Mouse (Mus musculus) embryonic facial prominence, embryonic 15.5 days (tissue): Measurements from ENCODE around the gene Gprc5c. TPM values are rescaled to one million over a fixed set of nuclear protein-coding genes. Genes with fewer than 3 reads are reported as not detected.
A peak's percentile ranks its signal among the peaks of the same experiment; 100 is the strongest.

Experiments used
- ATAC-seq: fragments of 200-750 bp; cut with Nextera tagmentation; 2 replicates; pipeline ENCODE4 v1.8.0; 2017; ENCODE audit warnings: low read depth, moderate TSS enrichment; ENCODE audit not compliant: insufficient number of reproducible peaks, low FRiP score, low TSS enrichment
- H3K27ac ChIP-seq: fragments of 300-500 bp; sonication (generic); replicated peaks from 2 replicates; pipeline ENCODE4 v1.5.1; 2015; ENCODE audit warnings: mild to moderate bottlenecking, inconsistent platforms
- H3K27me3 ChIP-seq: fragments of 300-500 bp; sonication (generic); 2 replicates; pipeline ENCODE4 v1.6.1; 2015; ENCODE audit warnings: inconsistent platforms
- H3K36me3 ChIP-seq: fragments of 300-500 bp; sonication (generic); 2 replicates; pipeline ENCODE4 v1.6.1; 2015; ENCODE audit warnings: mild to moderate bottlenecking, inconsistent platforms
- H3K4me1 ChIP-seq: fragments of 300-500 bp; sonication (generic); 2 replicates; pipeline ENCODE4 v1.6.1; 2015; ENCODE audit warnings: inconsistent platforms
- H3K4me2 ChIP-seq: fragments of 300-500 bp; sonication (generic); replicated peaks from 2 replicates; pipeline ENCODE4 v1.6.1; 2015; ENCODE audit warnings: mild to moderate bottlenecking, inconsistent platforms
- H3K4me3 ChIP-seq: fragments of 300-500 bp; sonication (generic); replicated peaks from 2 replicates; pipeline ENCODE4 v1.5.1; 2015; ENCODE audit warnings: mild to moderate bottlenecking, inconsistent platforms
- H3K9ac ChIP-seq: fragments of 300-500 bp; sonication (generic); 2 replicates; pipeline ENCODE4 v1.6.1; 2015; ENCODE audit warnings: inconsistent platforms
- H3K9me3 ChIP-seq: fragments of 300-500 bp; sonication (generic); replicated peaks from 2 replicates; pipeline ENCODE4 v1.6.1; 2016; ENCODE audit warnings: inconsistent platforms
- WGBS: fragments of 180-500 bp; shearing (Covaris S2); methylation state at CpG from one replicate; pipeline ENCODE4 v1.1.7; 2015; 5-methylcytosine and 5-hydroxymethylcytosine counted together
- polyA plus RNA-seq: library from polyadenylated mRNA; unstranded; fragments of >200 nt; fragmentation: Nextera tagmentation; extraction: Ambion mirVana; gene quantifications from 2 replicates; pipeline ENCODE4 v1.2.1, GENCODE M21; 2015

Gprc5c gene
- polyA plus RNA-seq: 40.4 and 45.4 TPM in 2 replicates

DNA sequence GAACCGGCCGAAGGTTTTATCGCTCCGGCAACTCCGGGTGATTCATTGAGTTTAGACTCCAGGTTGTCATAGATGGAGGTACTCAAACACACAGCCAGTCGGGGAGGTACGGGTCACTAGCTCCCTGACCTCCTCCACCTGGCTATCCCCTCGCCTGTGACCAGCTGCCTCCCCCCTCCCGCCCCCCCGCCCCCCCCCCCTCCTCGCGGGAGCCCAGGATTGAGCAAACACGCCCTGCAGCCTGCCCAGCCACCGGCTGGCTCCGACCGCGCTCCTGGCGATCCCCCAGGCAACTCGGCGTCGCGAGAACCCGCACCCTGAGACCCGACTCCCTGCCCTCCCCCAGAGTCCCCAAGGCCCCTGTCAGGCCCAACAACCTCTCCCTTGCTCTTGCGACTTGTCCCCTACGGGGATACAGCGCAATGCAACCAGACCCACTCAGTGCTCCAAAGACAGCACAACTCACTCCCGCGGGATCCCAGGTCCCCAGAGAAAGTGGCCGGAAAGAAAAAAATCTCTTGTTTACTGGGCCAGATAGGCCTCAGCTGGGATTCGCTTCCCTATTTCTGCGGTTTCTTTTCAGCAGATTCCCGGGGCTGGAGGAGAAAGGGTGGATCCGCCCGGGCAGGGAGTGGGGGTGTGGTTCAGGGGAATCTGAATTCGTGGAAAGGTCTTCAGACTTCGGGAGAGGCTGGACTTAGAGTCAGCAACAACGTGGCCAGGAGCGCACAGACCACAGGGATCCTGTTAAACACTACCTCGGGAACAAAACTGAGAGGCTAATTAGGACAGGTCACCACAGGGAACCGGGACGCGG lies at the start of gene Gprc5c:
Gene Gprc5c (plus strand): TSS at position 701 of the 817 bp plus-strand sequence.
- peak within 1 kb of the TSS; percentile 98 for H3K4me2 ChIP-seq
- ATAC-seq: peak; percentile 68
- no peaks in the 10 kb centered on the region for H3K9me3 ChIP-seq
- under 1% methylated on average over 37 of the region's 43 CpGs for WGBS
- peaks cover 27% of the 10 kb centered on the region for H3K4me1 ChIP-seq
- H3K36me3 ChIP-seq: no peaks in the 10 kb centered on the region
- no peaks in the 10 kb centered on the region for H3K27me3 ChIP-seq
- peak within 1 kb of the TSS; percentile 91 for H3K27ac ChIP-seq
- H3K9ac ChIP-seq: peak within 1 kb of the TSS; percentile 70
- H3K4me3 ChIP-seq: peak within 1 kb of the TSS; percentile 72

GRCm38 (mm10) chr11:114801906-114802305 lies 49.0 kb upstream of the Gprc5c start:
- Histone ChIP-seq H3K9me3 (no peaks in the 10 kb centered on the region), H3K4me2 (no peak overlapping the region), H3K27me3 (no peaks in the 10 kb centered on the region), H3K9ac (no peak overlapping the region), H3K36me3 (no peaks in the 10 kb centered on the region), H3K4me3 (no peak overlapping the region), H3K27ac (no peak overlapping the region), H3K4me1 (no peaks in the 10 kb centered on the region)
- ATAC-seq: no peak
- WGBS: 84% methylated on average over 1 of the region's 1 CpGs

- Histone ChIP-seq H3K4me1 (peaks cover 3% of the 10 kb centered on the region; the same call in 1 of the 2 replicates), H3K4me2 (no peak overlapping the region), H3K9me3 (no peaks in the 10 kb centered on the region), H3K4me3 (no peak overlapping the region), H3K27ac (no peak overlapping the region), H3K9ac (no peak overlapping the region), H3K36me3 (no peaks in the 10 kb centered on the region), H3K27me3 (no peaks in the 10 kb centered on the region)
- no peak for ATAC-seq
- 60% methylated on average over 15 of the region's 15 CpGs for WGBS
These were observed 48.2 kb upstream of the Gprc5c start for GRCm38 (mm10) chr11:114802540-114803267.

DNA sequence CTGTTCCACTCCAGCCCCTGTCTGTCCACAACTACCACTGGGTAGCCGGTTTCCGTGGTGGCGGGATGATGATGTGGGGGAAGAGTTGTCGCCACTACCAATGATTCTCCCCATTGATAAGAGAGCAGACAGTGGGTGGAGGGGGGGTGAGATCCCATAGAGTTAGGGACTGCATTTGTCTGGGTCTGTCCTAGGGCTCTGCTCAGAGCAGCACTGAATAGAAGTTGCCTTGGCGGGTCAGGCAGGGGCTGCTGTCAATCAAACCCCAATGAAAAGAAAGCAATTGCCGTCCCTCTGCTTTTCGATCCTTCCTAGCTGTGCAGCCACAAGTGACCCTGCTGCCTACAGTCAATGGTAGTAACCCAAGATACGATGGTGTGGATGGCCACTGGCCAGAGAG lies 47.0 kb upstream of the Gprc5c start:
- no peaks in the 10 kb centered on the region for H3K27me3 ChIP-seq
- no peak overlapping the region for H3K4me3 ChIP-seq
- no peaks in the 10 kb centered on the region for H3K36me3 ChIP-seq
- no peak overlapping the region for H3K4me2 ChIP-seq
- H3K9me3 ChIP-seq: no peaks in the 10 kb centered on the region
- ATAC-seq: no peak
- peaks cover 5% of the 10 kb centered on the region; the same call in 1 of the 2 replicates for H3K4me1 ChIP-seq
- no peak overlapping the region for H3K27ac ChIP-seq
- 39% methylated on average over 8 of the region's 8 CpGs for WGBS
- H3K9ac ChIP-seq: no peak overlapping the region

- no peak overlapping the region for H3K9ac ChIP-seq
- no peaks in the 10 kb centered on the region for H3K27me3 ChIP-seq
- peaks cover 8% of the 10 kb centered on the region; the same call in 1 of the 2 replicates for H3K4me1 ChIP-seq
- H3K4me3 ChIP-seq: no peak overlapping the region
- no peak overlapping the region for H3K4me2 ChIP-seq
- WGBS: 69% methylated on average over 2 of the region's 2 CpGs
- no peaks in the 10 kb centered on the region for H3K9me3 ChIP-seq
- no peak for ATAC-seq
- H3K27ac ChIP-seq: no peak overlapping the region
- H3K36me3 ChIP-seq: no peaks in the 10 kb centered on the region
These were observed 43.9 kb upstream of the Gprc5c start for GRCm38 (mm10) chr11:114807025-114807424.

DNA sequence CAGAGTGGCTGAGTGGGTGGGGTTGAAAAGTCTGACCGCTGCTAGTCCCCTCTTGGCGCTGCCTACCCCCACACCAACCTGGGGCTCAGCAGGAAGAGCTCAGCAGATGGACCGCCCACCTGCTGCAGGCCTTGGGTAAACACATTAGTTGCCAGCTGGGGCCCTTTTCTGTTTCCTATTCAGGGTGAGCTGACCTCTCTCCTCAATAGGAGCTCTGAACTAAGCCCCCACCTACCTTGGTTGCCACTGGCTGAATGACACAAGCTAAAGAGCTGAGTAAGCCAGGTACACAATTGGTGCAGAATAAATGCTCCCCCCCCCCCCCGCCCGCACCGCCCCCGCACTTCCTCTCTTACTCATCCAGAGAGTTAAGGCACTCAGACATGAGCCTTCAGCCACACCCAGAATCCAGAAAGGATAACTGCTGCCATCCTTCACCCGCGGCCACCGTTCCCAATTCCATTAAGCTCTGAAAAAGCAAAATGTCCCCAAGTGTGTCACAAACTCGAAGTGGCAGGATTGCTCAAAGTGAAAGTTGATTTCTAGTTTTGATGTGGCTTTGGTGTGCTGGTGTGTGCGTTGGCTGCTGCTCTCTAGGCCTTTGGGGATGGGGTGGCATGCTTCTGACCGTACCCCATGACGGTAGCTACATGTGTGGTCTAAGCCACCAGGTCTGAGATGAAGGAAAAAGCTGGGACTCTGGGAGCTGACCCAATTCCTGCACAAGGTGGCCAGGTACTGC lies 43.1 kb upstream of the Gprc5c start:
- Histone ChIP-seq H3K27ac (no peak overlapping the region), H3K9ac (no peak overlapping the region), H3K4me2 (no peak overlapping the region), H3K36me3 (no peaks in the 10 kb centered on the region), H3K4me3 (no peak overlapping the region), H3K27me3 (no peaks in the 10 kb centered on the region), H3K4me1 (peaks cover 10% of the 10 kb centered on the region; the same call in 1 of the 2 replicates), H3K9me3 (no peaks in the 10 kb centered on the region)
- no peak; the same call in 1 of the 2 replicates for ATAC-seq
- WGBS: 28% methylated on average over 14 of the region's 14 CpGs

DNA sequence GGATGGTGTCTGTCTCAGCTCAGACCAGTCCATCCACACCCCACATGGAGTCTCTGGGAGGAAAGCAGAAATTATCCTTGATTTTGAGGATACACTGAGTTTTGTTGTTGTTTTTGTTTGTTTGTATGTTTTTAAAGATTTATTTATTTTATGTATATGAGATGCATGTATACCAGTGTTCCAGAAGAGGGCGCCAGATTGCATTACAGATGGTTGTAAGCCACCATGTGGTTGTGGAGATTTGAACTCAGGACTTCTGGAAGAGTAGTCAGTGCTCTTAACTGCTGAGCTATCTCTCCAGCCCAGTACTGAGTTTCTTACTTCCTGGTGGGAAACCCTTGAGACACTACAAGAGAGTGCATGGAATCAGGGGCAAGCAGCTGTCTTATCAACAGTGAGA lies 41.6 kb upstream of the Gprc5c start:
- Histone ChIP-seq H3K9ac (no peak overlapping the region), H3K27ac (no peak overlapping the region), H3K9me3 (no peaks in the 10 kb centered on the region), H3K4me3 (no peak overlapping the region), H3K4me1 (peaks cover 12% of the 10 kb centered on the region; the same call in 1 of the 2 replicates), H3K36me3 (no peaks in the 10 kb centered on the region), H3K27me3 (no peaks in the 10 kb centered on the region), H3K4me2 (no peak overlapping the region)
- no peak for ATAC-seq
- 79% methylated on average over 1 of the region's 1 CpGs for WGBS

DNA sequence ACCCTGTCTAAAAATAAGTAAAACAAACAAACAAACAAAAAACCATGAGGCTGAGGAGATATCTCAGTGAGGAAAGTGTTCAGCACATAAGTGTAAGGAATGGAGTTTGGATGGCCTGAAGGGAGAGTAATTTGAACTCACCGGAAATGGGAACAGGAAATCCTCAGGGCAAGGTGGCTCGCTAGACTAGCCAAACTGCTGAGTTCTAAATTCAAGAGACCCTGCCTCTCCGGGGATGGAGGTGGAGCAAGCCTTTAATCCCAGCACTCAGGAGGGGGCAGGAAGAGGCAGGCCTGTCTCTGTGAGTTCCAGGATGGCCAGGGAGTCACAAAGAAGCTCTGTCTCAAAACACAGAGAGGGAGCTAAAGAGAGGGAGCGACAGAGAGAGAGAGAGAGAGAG lies 40.6 kb upstream of the Gprc5c start:
- Histone ChIP-seq H3K27me3 (no peaks in the 10 kb centered on the region), H3K36me3 (no peaks in the 10 kb centered on the region)

DNA sequence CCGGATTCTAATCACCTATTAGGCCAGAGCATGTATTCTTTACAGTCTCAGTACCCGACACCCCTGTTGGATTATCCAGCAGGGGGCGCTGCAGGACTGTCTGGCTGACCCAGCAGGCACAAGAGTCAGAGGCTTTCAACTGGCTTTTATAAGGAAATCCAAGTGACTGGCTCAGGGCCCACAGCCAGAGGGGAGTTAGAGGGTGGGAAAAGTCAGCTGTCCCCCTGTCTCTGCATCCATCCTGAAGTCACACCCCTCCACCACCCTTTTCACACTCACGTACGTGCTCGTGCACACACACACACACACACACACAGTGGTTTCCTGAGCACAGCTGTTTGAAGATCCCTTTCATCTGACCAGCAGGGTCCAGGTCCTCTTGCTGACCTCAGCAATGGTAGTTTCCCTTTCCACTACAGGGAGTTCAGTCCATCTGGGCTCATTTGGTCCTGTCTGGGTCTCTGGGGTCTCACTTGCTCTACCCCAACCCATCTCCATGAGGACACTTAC lies 38.2 kb upstream of the Gprc5c start:
- H3K4me1 ChIP-seq: peaks cover 13% of the 10 kb centered on the region; the same call in 1 of the 2 replicates
- 13% methylated on average over 6 of the region's 6 CpGs for WGBS
- H3K36me3 ChIP-seq: no peaks in the 10 kb centered on the region
- H3K27ac ChIP-seq: no peak overlapping the region
- no peak for ATAC-seq
- H3K4me2 ChIP-seq: no peak overlapping the region
- no peak overlapping the region for H3K9ac ChIP-seq
- no peaks in the 10 kb centered on the region for H3K9me3 ChIP-seq
- no peak overlapping the region for H3K4me3 ChIP-seq
- H3K27me3 ChIP-seq: no peaks in the 10 kb centered on the region

More for the DNA sequence above, 40.6 kb upstream of the Gprc5c start:
- Histone ChIP-seq H3K9me3 (no peaks in the 10 kb centered on the region), H3K9ac (no peak overlapping the region), H3K27ac (no peak overlapping the region), H3K4me3 (no peak overlapping the region), H3K4me1 (peaks cover 16% of the 10 kb centered on the region; the same call in 1 of the 2 replicates), H3K4me2 (no peak overlapping the region)
- 7% methylated on average over 4 of the region's 4 CpGs for WGBS
- no peak for ATAC-seq

GRCm38 (mm10) chr11:114814873-114815592 lies 35.9 kb upstream of the Gprc5c start:
- Histone ChIP-seq H3K36me3 (no peaks in the 10 kb centered on the region), H3K9me3 (no peaks in the 10 kb centered on the region), H3K4me1 (peaks cover 20% of the 10 kb centered on the region; the same call in 1 of the 2 replicates), H3K27ac (no peak overlapping the region), H3K27me3 (no peaks in the 10 kb centered on the region), H3K4me2 (no peak overlapping the region), H3K9ac (no peak overlapping the region), H3K4me3 (no peak overlapping the region)
- ATAC-seq: 0 out of 2 replicates have a peak, but pooled peaks have one; percentile 40
- WGBS: 66% methylated on average over 11 of the region's 11 CpGs
